Mouse (Mus musculus): ENCODE data around the gene BC037034. TPM values are rescaled to one million over a fixed set of nuclear protein-coding genes. Genes with fewer than 3 reads are reported as not detected.

BC037034 gene
- polyA plus RNA-seq, 1 experiment from 2014 or later = 36.9 TPM

GRCm38 (mm10) chr5:138279585-138280424, 16.0 kb upstream of the BC037034 start, which contains the start of the genes Gm43720, Gpc2 and Stag3:
Gene Gm43720, minus strand, starts transcription at chr5:138279958.
Gene Gpc2, minus strand, starts transcription at chr5:138280005.
Gene Stag3, plus strand, starts transcription at chr5:138280240.
- POLR2A ChIA-PET = interaction anchor here (2.5 kb wide), 1 partner anchor 15 kb away, joined by 12 read pairs; the partner anchor contains the start of gene BC037034
- DNase-seq (ENCODE audit: low read depth, low spot score) (peak; percentile 90), ATAC-seq (peak; percentile 99)
- in situ Hi-C loops (cut with MboI; ENCODE audit: low pct_unique_long_range_greater_than_20kb) = loop anchor here (10.0 kb wide), 1 partner anchor 165 kb away; the partner anchor contains the start of gene Zfp157
- H3K27me3 ChIP-seq = peaks cover 9% of the 10 kb centered on the region
- no peak for TF ChIP-seq CTCF (IDR thresholded peaks at IDR 0.05)
- CTCF ChIA-PET = interaction anchor here (1.1 kb wide), 1 partner anchor 25 kb away, joined by 3 read pairs; no protein-coding TSS in a partner anchor

DNA sequence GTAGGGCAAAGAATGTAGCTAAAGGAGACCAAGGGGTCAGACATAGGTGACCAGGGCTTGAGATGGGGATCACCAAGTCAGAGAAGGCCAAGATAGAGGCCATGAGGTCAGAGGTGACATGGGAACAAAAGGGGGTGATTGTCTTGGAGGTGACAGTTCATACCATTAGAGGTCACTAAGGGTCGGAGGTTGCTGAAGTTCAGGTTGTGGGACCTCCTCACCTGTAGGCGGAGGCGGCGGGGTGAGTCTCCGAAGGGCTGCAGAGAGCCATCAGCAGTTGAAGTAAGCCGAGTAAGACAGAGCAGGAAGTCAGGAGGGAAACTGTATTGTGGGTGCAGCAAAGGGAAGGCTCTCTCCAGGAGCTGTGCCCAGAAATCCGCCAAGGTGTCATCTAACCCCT, 14.2 kb upstream of the BC037034 start:
- DNase-seq (ENCODE audit: low read depth, low spot score) = no peak
- CTCF ChIA-PET = no interaction called here
- POLR2A ChIA-PET = interaction anchor here (2.5 kb wide), 1 partner anchor 13 kb away, joined by 12 read pairs; the partner anchor contains the start of gene BC037034
- in situ Hi-C loops (cut with MboI; ENCODE audit: low pct_unique_long_range_greater_than_20kb) = no loop called here
- no peak for TF ChIP-seq CTCF (IDR thresholded peaks at IDR 0.05)
- no peak for ATAC-seq
- H3K27me3 ChIP-seq = peaks cover 8% of the 10 kb centered on the region

DNA sequence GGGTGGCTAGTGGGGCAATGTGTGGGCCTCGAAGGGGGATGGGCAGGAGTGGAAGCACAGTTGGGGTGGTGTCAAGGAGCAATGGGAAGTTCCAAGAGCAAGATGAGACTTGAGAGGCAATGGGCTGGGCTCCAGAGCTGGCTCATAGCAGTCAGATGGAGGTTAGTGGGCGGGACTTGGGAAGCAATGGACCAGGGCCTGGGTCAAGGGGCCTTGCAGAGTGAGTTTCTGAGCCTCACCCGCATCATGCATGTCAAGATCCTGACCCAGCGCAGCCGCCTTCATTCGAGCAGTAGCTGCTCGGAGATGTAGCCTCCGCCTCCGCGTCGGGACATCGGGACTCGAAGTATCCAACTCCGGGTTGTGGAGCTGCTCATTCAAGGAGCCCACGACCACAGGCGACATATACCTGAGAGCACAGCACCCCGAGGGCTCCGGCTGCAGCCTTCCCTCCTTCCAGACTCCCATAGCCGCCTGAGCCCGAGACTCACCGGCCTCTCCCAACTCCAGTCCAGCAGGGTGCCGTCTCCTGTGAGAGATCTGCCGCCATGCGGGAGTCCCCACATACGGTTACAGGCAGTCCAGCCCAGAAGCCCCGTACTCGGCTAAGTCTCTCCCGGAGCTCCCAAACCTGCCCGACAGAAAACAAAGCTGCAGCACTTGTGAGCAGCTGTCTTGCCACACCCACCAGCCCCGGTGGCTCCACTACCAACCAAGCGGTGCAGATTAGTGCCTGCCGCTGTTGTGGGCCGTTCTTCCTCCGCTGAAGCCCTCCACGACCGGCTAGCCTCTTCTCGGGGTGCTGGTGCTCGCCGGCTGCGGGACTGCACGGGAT, 11.6 kb upstream of the BC037034 start:
- in situ Hi-C loops (cut with MboI; ENCODE audit: low pct_unique_long_range_greater_than_20kb) = no loop called here
- DNase-seq (ENCODE audit: low read depth, low spot score) (no peak), ATAC-seq (no peak)
- CTCF ChIA-PET = interaction anchor here (1.2 kb wide), 1 partner anchor 9 kb away, joined by 3 read pairs; no protein-coding TSS in a partner anchor
- H3K27me3 ChIP-seq = no peaks in the 10 kb centered on the region
- POLR2A ChIA-PET = interaction anchor here (0.9 to 1.3 kb wide), 2 partner anchors 11 to 12 kb away, joined by 4 to 5 read pairs; partner anchors contain the start of gene BC037034
- no peak for TF ChIP-seq CTCF (IDR thresholded peaks at IDR 0.05)

DNA sequence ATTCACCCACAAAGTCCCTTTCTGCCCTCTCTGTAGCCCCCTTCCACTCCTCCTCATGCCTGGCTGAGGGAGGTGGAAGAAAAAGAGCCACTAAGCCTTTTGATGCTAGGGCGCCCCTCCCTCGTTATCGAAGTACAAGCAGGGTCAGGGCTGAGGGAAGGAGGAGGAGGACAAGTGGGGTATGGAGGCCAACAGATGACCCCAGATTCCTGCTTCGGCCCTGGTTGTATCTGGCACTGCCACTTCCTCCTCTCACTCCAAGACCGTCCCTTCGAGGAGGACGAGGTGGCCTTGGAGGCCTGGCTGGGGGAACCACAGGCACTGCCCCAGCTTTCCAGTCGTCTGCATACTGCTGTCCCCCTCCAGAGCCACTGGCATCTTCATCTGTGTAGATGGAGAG, 10.4 kb upstream of the BC037034 start:
- ChIA-PET POLR2A (interaction anchor here (2.5 kb wide), 1 partner anchor 11 kb away, joined by 10 read pairs; the partner anchor contains the start of gene BC037034), CTCF (no interaction called here)
- no peaks in the 10 kb centered on the region for H3K27me3 ChIP-seq
- no peak for ATAC-seq
- no peak for TF ChIP-seq CTCF (IDR thresholded peaks at IDR 0.05)
- no peak for DNase-seq (ENCODE audit: low read depth, low spot score)
- in situ Hi-C loops (cut with MboI; ENCODE audit: low pct_unique_long_range_greater_than_20kb) = no loop called here

DNA sequence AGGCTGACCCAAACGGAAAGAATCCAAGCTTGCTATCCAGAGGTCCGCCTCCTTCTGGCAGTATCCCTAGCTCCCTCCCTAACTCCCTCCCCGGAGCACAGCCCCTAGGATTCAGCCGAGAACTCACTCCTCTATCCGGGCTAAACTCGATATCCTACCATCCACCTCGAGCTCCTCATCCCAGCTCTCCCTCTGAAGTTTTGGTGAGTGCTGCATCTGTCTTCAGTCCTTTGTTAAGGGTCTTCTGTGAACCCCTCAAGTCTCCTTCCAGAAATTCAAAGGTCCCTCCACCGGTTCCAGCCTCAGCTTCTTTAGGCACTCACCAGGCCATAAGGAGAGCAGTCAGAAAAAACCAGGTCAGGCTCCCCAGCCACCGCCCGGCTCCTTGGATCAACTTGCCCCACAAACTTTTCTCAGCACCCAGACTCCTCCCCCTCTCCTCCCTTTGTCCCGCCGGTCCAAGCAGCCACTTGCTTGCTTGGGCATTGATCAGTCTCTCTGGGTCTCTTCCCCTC, 8.6 kb upstream of the BC037034 start, which contains the start of gene Gal3st4:
TSS of gene Gal3st4 (minus strand) at position 432 of the 515 bp plus-strand sequence.
- ChIA-PET POLR2A (interaction anchor here (2.5 kb wide), 1 partner anchor 9 kb away, joined by 10 read pairs; the partner anchor contains the start of gene BC037034), CTCF (interaction anchor here (1.1 to 1.4 kb wide), 2 partner anchors 15 to 16 kb away, joined by 3 to 4 read pairs; no protein-coding TSS in a partner anchor)
- ATAC-seq (peak; percentile 44), DNase-seq (ENCODE audit: low read depth, low spot score) (no peak)
- H3K27me3 ChIP-seq = no peaks in the 10 kb centered on the region
- TF ChIP-seq CTCF (IDR thresholded peaks at IDR 0.05) = no peak
- in situ Hi-C loops (cut with MboI; ENCODE audit: low pct_unique_long_range_greater_than_20kb) = no loop called here

DNA sequence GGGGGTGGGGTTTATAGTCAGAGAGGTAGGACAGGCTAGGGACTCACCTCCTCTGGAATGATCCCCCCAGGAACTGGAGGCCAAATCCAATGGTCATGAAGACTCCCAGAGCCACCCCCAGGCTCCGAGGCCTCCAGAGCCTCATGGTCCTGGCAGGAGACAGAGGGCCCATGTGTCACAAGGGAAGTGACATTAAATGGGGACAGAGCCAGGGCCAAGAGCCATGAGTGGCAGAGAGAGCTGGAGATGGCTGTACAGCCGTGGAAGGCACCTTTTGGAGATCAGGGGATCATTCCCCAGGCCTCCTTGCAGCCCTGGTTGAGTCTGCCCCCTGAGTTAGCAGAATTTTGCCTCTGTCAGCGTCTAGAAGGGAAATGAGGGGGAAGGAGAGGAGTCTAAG, 7.4 kb upstream of the BC037034 start:
- TF ChIP-seq CTCF (IDR thresholded peaks at IDR 0.05) = no peak
- no peak for DNase-seq (ENCODE audit: low read depth, low spot score)
- H3K27me3 ChIP-seq = no peaks in the 10 kb centered on the region
- no peak for ATAC-seq
- in situ Hi-C loops (cut with MboI; ENCODE audit: low pct_unique_long_range_greater_than_20kb) = no loop called here
- CTCF ChIA-PET = interaction anchor here (1.4 kb wide), 1 partner anchor 15 kb away, joined by 3 read pairs; no protein-coding TSS in a partner anchor
- POLR2A ChIA-PET = no interaction called here

DNA sequence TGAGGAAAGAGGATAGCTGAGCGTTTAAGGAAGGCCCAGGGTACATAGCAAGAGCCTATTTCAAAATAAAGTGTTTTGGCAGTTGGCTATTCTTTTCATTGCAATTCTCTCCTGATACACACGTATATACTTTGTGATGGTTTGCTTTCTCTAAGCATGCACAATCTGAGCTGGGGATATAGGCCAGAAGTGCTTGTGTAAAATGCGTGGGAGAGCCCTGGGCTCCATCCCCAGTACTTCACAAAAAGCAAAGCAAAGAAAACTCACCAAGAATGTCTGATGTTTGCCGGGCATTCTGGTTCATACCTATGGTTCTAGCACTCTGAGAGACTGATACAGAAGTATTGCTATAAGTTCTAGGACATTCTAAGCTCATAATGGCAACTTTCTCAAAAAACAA, 5.1 kb upstream of the BC037034 start:
- TF ChIP-seq CTCF (IDR thresholded peaks at IDR 0.05) = no peak
- DNase-seq (ENCODE audit: low read depth, low spot score) (no peak), ATAC-seq (no peak)
- in situ Hi-C loops (cut with MboI; ENCODE audit: low pct_unique_long_range_greater_than_20kb) = no loop called here
- H3K27me3 ChIP-seq = no peaks in the 10 kb centered on the region
- POLR2A ChIA-PET = no interaction called here
- CTCF ChIA-PET = interaction anchor here (1.0 to 1.8 kb wide), 4 partner anchors 9 to 39 kb away, joined by 3 to 7 read pairs (median 3); partner anchors contain the start of gene Lamtor4

- no peak for TF ChIP-seq CTCF (IDR thresholded peaks at IDR 0.05)
- in situ Hi-C loops (cut with MboI; ENCODE audit: low pct_unique_long_range_greater_than_20kb) = no loop called here
- ChIA-PET CTCF (no interaction called here), POLR2A (no interaction called here)
- ATAC-seq = no peak
- H3K27me3 ChIP-seq = no peaks in the 10 kb centered on the region
- DNase-seq (ENCODE audit: low read depth, low spot score) = no peak
Measured at GRCm38 (mm10) chr5:138267114-138267513, 3.3 kb upstream of the BC037034 start.

DNA sequence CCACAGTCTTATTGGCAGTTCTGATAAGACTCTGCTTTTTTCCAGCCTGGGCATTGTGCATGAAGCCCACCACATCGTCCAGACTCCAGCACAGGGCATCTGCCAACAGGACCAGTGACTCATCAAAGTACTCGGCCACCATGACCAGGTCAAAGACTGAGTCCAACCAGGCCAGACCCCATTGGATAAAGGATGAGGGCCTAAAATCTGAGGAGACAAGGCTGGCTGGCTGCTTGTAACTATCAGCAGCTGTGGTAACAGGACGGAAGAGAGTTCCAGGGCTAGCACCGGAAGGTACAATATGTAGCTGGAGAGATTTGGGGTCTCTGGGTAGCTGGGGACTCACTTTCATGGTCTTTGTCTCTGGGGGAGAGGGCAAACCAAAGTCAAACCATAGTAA, 1.9 kb upstream of the BC037034 start:
- DNase-seq (ENCODE audit: low read depth, low spot score) (no peak), ATAC-seq (no peak)
- CTCF ChIA-PET = no interaction called here
- TF ChIP-seq CTCF (IDR thresholded peaks at IDR 0.05) = no peak
- in situ Hi-C loops (cut with MboI; ENCODE audit: low pct_unique_long_range_greater_than_20kb) = no loop called here
- POLR2A ChIA-PET = interaction anchor here (3.5 kb wide), 1 partner anchor 13 kb away, joined by 12 read pairs; the partner anchor contains the start of genes Gm43720, Gpc2 and Stag3
- H3K27me3 ChIP-seq = no peaks in the 10 kb centered on the region

GRCm38 (mm10) chr5:138264207-138264578, 360 bp upstream of the BC037034 start:
- no peak for TF ChIP-seq CTCF (IDR thresholded peaks at IDR 0.05)
- in situ Hi-C loops (cut with MboI; ENCODE audit: low pct_unique_long_range_greater_than_20kb) = no loop called here
- H3K27me3 ChIP-seq = no peaks in the 10 kb centered on the region
- ATAC-seq = peak; percentile 4
- POLR2A ChIA-PET = interaction anchor here (0.6 to 3.5 kb wide), 6 partner anchors 9 to 15 kb away, joined by 3 to 12 read pairs (median 4); partner anchors contain the start of genes Gal3st4, Gm43720, Gpc2 and Lamtor4
- no peak for DNase-seq (ENCODE audit: low read depth, low spot score)
- CTCF ChIA-PET = no interaction called here

Data from Patski (cell line).